Mouse (Mus musculus) heart, adult 2 months (tissue): Measurements from ENCODE around the gene Crebzf.

Experiments used
- CTCF ChIP-seq: fragments of 200-600 bp; IDR thresholded peaks from 2 replicates; pipeline ENCODE4 v1.8.1; 2022; ENCODE audit warnings: antibody characterized with exemption, mild to moderate bottlenecking, moderate library complexity
- EP300 ChIP-seq: fragments of 200-500 bp; IDR thresholded peaks from 2 replicates; pipeline ENCODE4 v1.6.1; 2011; ENCODE audit warnings: low read depth, low read length, control low read depth; ENCODE audit not compliant: insufficient read depth
- POLR2A ChIP-seq: fragments of 200-500 bp; IDR thresholded peaks from 2 replicates; pipeline ENCODE4 v1.6.1; 2011; ENCODE audit warnings: mild to moderate bottlenecking, low read depth, low read length, control low read depth; ENCODE audit not compliant: insufficient read depth

- TF ChIP-seq CTCF (no peak), POLR2A (peak; percentile 32; the same call in 1 of the 2 replicates), EP300 (no peak)
These were observed 13.8 kb downstream of the Crebzf start for GRCm38 (mm10) chr7:90456149-90456844.
